Comparison of ENCODE assay signal across 9 mouse cellular contexts in genomic region chr14:80901346-80901745, GRCm38 (mm10).
DNase-seq lines count a peak whose midpoint lies in the region; ATAC-seq and TF ChIP-seq lines count a peak whose summit lies in the region.
"Had no signal": no experiment of that assay in that cellular context is flagged by ENCODE, and none has a peak within 500 bp of the region (broad histone marks: within the 10 kb centered on the region; RNA-seq: fewer than 3 reads in every experiment).

No protein-coding gene starts in this region.

- H3K4me2 ChIP-seq in kidney, postnatal 0 days (ENCODE audit: low read length), result peak overlapping the region; percentile 31; the same call in 1 of the 2 replicates
- H3K4me2 ChIP-seq: embryonic facial prominence, embryonic 13.5 days had no signal

- 66% methylated on average over 10 of the region's 10 CpGs for WGBS in kidney, postnatal 0 days

- DNase-seq in kidney, postnatal 0 days (ENCODE audit: low spot score), result peak; percentile 4
- DNase-seq in kidney, postnatal 36 days, result no peak
- DNase-seq in frontal cortex, adult 2 months (ENCODE audit: extremely low spot score in 1 of 2, low spot score in 1 of 2), result peak; percentile 17 to 42
- DNase-seq in left cerebral cortex, postnatal 10 days (ENCODE audit: extremely low spot score in 1 of 2, low spot score in 2 of 2), result peak; percentile 17 to 18
- DNase-seq in right cerebral cortex, postnatal 14 days, result peak; percentile 4
- no peak for DNase-seq in thymus, postnatal 10 days (ENCODE audit: low spot score in 2 of 2)
- no peak for DNase-seq in B cell, adult 2 months
- no peak for DNase-seq in adrenal gland, postnatal 14 days

- no peak for ATAC-seq in kidney, postnatal 0 days (replicated peaks; ENCODE audit: low FRiP score, low read depth)

- no peak overlapping the region for H3K27ac ChIP-seq in kidney, postnatal 0 days
- H3K27ac ChIP-seq: embryonic facial prominence, embryonic 13.5 days had no signal

- no peaks in the 10 kb centered on the region for H3K4me1 ChIP-seq in kidney, postnatal 0 days (replicated peaks; ENCODE audit: insufficient read depth, low read length)
- H3K4me1 ChIP-seq: embryonic facial prominence, embryonic 13.5 days had no signal

- H3K9ac ChIP-seq in kidney, postnatal 0 days (ENCODE audit: low read depth, low read length), result no peak overlapping the region
- H3K9ac ChIP-seq: embryonic facial prominence, embryonic 13.5 days had no signal

- no peaks in the 10 kb centered on the region for H3K36me3 ChIP-seq in kidney, postnatal 0 days (ENCODE audit: insufficient read depth, low read length)
- H3K36me3 ChIP-seq: embryonic facial prominence, embryonic 13.5 days had no signal

- no peaks in the 10 kb centered on the region for H3K27me3 ChIP-seq in kidney, postnatal 0 days (ENCODE audit: insufficient read depth, low read length)
- H3K27me3 ChIP-seq: embryonic facial prominence, embryonic 13.5 days had no signal

- TF ChIP-seq CTCF in kidney, postnatal 0 days (IDR thresholded peaks at IDR 0.05; ENCODE audit: low read depth), result no peak

- H3K9me3 ChIP-seq in kidney, postnatal 0 days (replicated peaks; ENCODE audit: low read length), result no peaks in the 10 kb centered on the region
- H3K9me3 ChIP-seq: embryonic facial prominence, embryonic 13.5 days had no signal

- no peak overlapping the region for H3K4me3 ChIP-seq in kidney, postnatal 0 days (replicated peaks; ENCODE audit: low read depth, low read length)
- H3K4me3 ChIP-seq: embryonic facial prominence, embryonic 13.5 days had no signal

- intact Hi-C loops in left cerebral cortex, postnatal 10 days (cut with DNase I), result no loop called here

Comparison
In these comparisons a context has a peak if more than half of its experiments do, and no peak if none do; other contexts are left out.
1. DNase-seq: peak in kidney, postnatal 0 days (single experiment), frontal cortex, adult 2 months (2 of 2), left cerebral cortex, postnatal 10 days (2 of 2) and right cerebral cortex, postnatal 14 days (single experiment); none in kidney, postnatal 36 days (0 of 2), thymus, postnatal 10 days (0 of 2), B cell, adult 2 months (0 of 2) and adrenal gland, postnatal 14 days (single experiment).